Mouse (Mus musculus): ENCODE results near the gene Eif4b. TPM values are rescaled to one million over a fixed set of nuclear protein-coding genes. Genes with fewer than 3 reads are reported as not detected.

The Eif4b gene
- polyA plus RNA-seq (2012; ENCODE audit: insufficient read depth, insufficient read length, missing spikeins) = 47.9 and 93.9 TPM in 2 replicates

DNA sequence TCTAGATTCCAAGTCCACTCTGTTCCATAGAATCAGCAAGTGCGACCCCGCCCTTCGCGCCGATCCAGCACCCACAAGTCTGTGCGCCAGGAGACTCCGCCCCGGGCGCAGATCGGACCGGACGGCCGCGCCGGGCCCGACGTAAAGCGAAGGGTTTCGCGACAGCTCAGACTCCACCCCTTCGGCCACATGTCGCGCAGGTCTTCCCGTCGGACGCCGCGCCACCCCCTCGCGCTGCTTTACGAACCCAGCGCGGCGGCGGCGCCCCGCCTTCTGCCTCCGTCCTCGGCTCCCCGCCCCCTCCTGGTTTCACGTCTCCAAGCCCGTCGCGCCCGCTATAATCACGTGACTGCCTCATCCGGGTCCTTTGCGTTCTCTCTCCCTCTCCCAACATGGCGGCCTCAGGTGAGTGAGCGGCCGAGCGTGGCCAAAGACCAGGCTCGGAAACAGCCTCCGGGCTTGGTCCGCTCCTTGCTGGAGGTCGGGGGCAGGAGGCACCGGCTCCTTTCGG is at the start of gene Eif4b:
Gene Eif4b, plus strand, starts transcription at position 215 of the 511 bp plus-strand sequence.
- H3K4me3 ChIP-seq (ENCODE audit: insufficient read depth, low read depth, low read length) = peak within 1 kb of the TSS; percentile 86
- peak within 1 kb of the TSS; percentile 81 for H3K27ac ChIP-seq (replicated peaks; ENCODE audit: low read depth, low read length)
- peaks cover 7% of the 10 kb centered on the region; the same call in 1 of the 2 replicates for H3K4me1 ChIP-seq (ENCODE audit: control insufficient read depth, insufficient read depth, insufficient read length, low read length)

DNA sequence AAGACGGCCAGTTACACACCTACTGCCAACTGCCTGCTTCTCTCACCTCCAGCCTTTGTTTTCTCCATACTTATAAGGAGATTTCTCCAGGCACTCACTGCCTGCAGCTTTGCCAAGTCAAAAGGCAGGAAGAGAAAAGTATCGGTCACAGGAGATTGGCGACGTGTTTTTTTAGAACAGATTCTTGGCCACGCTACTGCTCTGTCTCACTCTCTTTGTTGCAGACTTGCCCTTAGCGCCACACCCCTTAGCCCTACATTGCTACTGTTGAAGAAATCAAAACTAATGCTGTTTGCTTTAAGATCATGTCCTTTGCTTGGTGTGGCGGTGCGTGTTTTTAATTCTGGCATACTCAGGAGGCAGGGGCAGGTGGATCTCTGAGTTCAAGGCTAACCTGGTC is 49.7 kb upstream of the Eif4b start:
- no peak overlapping the region for H3K27ac ChIP-seq (replicated peaks; ENCODE audit: low read depth, low read length)
- H3K4me3 ChIP-seq (ENCODE audit: insufficient read depth, low read depth, low read length) = no peak overlapping the region
- no peaks in the 10 kb centered on the region for H3K4me1 ChIP-seq (ENCODE audit: control insufficient read depth, insufficient read depth, insufficient read length, low read length)

DNA sequence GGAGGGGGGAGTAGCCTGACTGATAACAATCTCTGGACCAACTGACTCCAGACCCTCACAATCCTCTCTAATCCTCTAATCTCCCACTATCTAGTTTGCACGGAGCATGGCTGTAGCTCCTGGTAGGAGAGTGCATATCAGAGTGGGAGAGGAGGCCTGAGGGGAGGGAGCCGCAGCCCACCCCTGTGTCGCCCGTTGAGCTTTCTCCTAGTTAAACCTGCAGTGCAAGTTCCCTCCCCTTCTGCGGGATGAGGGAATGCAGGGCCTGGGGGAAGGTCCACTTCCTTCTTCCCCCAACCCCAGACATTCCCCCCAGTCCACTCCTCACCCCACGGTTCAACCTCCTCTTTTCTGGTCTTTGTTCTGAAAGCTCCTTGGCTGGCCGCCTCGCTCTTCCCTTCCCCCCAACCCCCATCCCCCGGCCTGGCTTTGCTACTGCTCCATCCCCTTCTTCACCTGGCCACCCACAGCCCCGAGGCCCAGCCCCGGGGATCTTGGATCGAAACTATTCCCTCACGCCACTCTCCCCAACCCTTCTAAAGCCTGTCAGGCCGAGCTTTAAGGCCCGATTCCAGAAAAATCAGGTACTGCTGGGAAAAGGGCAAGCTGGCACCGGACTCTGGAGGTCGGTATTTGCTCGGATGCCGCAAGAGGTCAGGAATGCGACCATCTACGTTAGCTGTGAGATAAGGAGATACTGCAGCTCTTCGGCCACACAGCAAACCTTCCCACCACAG is 48.3 kb upstream of the Eif4b start:
- Histone ChIP-seq H3K27ac (replicated peaks; ENCODE audit: low read depth, low read length) (no peak overlapping the region), H3K4me3 (ENCODE audit: insufficient read depth, low read depth, low read length) (peak overlapping the region; percentile 33), H3K4me1 (ENCODE audit: control insufficient read depth, insufficient read depth, insufficient read length, low read length) (no peaks in the 10 kb centered on the region)

DNA sequence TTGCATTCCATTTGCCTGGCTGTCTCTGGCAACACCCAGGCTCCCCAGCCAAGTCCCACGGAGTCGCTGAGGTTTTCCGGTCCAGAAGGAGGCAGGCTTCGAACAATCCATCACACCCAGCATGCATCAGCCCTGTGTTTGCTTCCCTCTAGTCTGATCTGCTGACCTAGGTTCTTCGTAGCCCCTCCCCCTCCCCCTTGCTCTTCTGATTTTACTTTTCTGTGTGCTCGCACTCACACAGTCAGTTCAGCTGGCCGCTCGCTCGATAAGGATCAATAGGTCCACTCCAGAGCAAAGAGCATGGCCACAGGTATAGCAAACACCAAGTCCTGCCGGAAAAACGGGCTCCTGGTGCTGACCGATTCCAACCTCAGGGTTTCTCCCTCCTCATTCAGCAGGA is 47.1 kb upstream of the Eif4b start:
- no peak overlapping the region for H3K27ac ChIP-seq (replicated peaks; ENCODE audit: low read depth, low read length)
- no peak overlapping the region for H3K4me3 ChIP-seq (ENCODE audit: insufficient read depth, low read depth, low read length)
- no peaks in the 10 kb centered on the region for H3K4me1 ChIP-seq (ENCODE audit: control insufficient read depth, insufficient read depth, insufficient read length, low read length)

DNA sequence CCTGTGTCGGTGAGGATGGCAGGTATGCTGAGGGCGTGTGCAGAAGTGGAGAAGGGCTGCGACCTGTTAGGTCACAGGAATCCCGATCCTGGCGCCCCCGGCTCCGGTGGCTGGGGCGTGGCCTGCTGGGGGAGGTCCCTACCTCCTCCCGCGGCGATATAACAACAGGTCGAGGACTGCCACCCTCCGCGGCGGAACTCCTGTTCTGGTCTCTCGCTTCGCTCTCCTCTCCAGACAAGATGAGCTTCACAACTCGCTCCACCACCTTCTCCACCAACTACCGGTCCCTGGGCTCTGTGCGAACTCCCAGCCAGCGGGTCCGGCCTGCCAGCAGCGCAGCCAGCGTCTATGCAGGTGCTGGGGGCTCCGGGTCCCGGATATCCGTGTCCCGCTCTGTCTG is 45.5 kb upstream of the Eif4b start, which contains the start of gene Krt18:
Gene Krt18, plus strand, starts transcription at position 141 of the 400 bp plus-strand sequence.
- Histone ChIP-seq H3K27ac (replicated peaks; ENCODE audit: low read depth, low read length) (no peak within 1 kb of the TSS), H3K4me1 (ENCODE audit: control insufficient read depth, insufficient read depth, insufficient read length, low read length) (no peaks in the 10 kb centered on the region), H3K4me3 (ENCODE audit: insufficient read depth, low read depth, low read length) (peak within 1 kb of the TSS; percentile 5; the same call in 1 of the 2 replicates)

- H3K4me3 ChIP-seq (ENCODE audit: insufficient read depth, low read depth, low read length) = no peak overlapping the region
- H3K4me1 ChIP-seq (ENCODE audit: control insufficient read depth, insufficient read depth, insufficient read length, low read length) = no peaks in the 10 kb centered on the region
- no peak overlapping the region for H3K27ac ChIP-seq (replicated peaks; ENCODE audit: low read depth, low read length)
These were observed 39.2 kb upstream of the Eif4b start for GRCm38 (mm10) chr15:102034121-102035053.

- Histone ChIP-seq H3K27ac (replicated peaks; ENCODE audit: low read depth, low read length) (no peak overlapping the region), H3K4me1 (ENCODE audit: control insufficient read depth, insufficient read depth, insufficient read length, low read length) (no peaks in the 10 kb centered on the region), H3K4me3 (ENCODE audit: insufficient read depth, low read depth, low read length) (no peak overlapping the region)
These were observed 33.3 kb upstream of the Eif4b start for GRCm38 (mm10) chr15:102040277-102040676.

GRCm38 (mm10) chr15:102041951-102042350 is 31.6 kb upstream of the Eif4b start:
- Histone ChIP-seq H3K27ac (replicated peaks; ENCODE audit: low read depth, low read length) (no peak overlapping the region), H3K4me3 (ENCODE audit: insufficient read depth, low read depth, low read length) (no peak overlapping the region), H3K4me1 (ENCODE audit: control insufficient read depth, insufficient read depth, insufficient read length, low read length) (no peaks in the 10 kb centered on the region)

DNA sequence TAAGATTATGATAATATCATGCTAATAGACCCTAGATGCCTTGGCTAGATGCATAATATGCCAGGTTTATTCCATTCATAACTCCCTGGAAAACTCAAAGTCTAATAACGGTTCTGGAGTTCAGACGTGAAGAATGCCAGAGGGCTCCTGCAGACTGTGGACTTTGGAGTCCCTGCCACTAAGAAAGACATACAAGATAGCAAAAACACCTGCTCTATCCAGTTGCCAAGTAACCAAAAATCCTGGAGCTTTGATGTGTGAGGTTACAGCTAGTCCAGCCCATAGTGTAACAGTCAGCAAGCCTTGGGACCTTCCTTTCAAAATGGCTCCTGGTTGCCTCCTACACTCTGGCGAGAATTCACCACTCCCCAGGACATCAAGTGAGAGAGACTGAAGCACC is 28.8 kb upstream of the Eif4b start:
- Histone ChIP-seq H3K4me1 (ENCODE audit: control insufficient read depth, insufficient read depth, insufficient read length, low read length) (no peaks in the 10 kb centered on the region), H3K4me3 (ENCODE audit: insufficient read depth, low read depth, low read length) (no peak overlapping the region), H3K27ac (replicated peaks; ENCODE audit: low read depth, low read length) (no peak overlapping the region)

DNA sequence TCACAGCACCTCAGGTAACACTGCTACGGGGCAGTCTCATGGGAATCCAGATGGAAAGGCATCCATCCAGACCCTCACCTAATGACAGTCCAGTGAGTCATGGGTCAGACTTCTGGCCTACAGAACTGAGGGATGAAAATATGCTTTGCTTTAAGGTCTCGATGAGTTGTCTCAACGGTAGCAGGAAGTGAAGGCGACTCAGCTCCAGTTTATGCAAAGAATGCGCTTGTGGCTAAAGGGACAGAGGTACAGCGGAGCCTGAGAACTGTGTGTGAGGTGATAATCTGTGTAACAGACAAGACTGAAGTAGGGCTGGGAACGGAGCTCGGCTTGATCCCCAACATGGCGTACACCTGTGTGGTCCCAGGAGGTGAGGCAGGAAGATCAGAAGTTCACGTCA is 27.9 kb upstream of the Eif4b start:
- Histone ChIP-seq H3K4me1 (ENCODE audit: control insufficient read depth, insufficient read depth, insufficient read length, low read length) (no peaks in the 10 kb centered on the region), H3K27ac (replicated peaks; ENCODE audit: low read depth, low read length) (no peak overlapping the region), H3K4me3 (ENCODE audit: insufficient read depth, low read depth, low read length) (no peak overlapping the region)

DNA sequence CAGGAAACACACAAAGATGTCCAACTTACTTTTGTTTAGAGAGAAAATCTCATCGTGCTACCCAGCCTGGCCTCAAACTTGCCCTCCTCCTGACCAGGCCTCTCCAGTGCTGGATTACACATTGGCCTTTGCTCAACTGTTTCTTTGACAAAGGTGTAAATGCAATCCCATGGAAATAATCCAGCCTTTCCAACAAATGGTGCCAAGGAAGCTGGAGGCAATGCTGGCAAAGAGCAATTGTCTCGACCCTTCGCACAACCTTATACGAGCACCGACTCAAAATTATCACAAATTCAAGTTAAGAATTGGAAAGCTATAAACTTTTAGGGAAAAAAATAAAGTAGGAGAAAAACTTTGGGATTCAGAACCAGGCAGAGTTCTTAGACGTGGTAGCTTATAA is 25.6 kb upstream of the Eif4b start:
- Histone ChIP-seq H3K27ac (replicated peaks; ENCODE audit: low read depth, low read length) (no peak overlapping the region), H3K4me3 (ENCODE audit: insufficient read depth, low read depth, low read length) (no peak overlapping the region), H3K4me1 (ENCODE audit: control insufficient read depth, insufficient read depth, insufficient read length, low read length) (no peaks in the 10 kb centered on the region)

DNA sequence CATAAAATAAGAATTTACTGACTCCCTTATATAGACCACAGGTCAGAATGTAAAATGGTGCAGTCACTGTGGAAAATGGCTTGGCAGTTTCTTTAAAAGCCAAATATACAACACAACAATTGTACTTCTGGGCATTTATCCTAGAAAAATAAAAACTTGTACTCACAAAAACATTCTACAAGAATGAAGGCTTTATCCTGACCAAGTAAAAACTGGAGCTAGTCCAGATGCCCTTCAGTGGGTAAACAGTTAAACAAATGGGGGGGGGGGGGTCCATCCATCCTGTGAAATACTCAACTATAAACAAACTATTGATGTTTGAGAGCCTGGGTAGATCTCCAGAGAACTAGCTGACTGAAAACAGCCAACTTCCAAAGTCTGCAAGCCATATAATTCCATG is 23.7 kb upstream of the Eif4b start:
- Histone ChIP-seq H3K4me1 (ENCODE audit: control insufficient read depth, insufficient read depth, insufficient read length, low read length) (no peaks in the 10 kb centered on the region), H3K4me3 (ENCODE audit: insufficient read depth, low read depth, low read length) (no peak overlapping the region)

GRCm38 (mm10) chr15:102051920-102052683 is 21.5 kb upstream of the Eif4b start:
- no peaks in the 10 kb centered on the region for H3K4me1 ChIP-seq (ENCODE audit: control insufficient read depth, insufficient read depth, insufficient read length, low read length)
- no peak overlapping the region for H3K4me3 ChIP-seq (ENCODE audit: insufficient read depth, low read depth, low read length)
- H3K27ac ChIP-seq (replicated peaks; ENCODE audit: low read depth, low read length) = no peak overlapping the region

More for the DNA sequence above, 23.7 kb upstream of the Eif4b start:
- no peak overlapping the region for H3K27ac ChIP-seq (replicated peaks; ENCODE audit: low read depth, low read length)

GRCm38 (mm10) chr15:102056495-102057174 is 16.9 kb upstream of the Eif4b start:
- Histone ChIP-seq H3K4me1 (ENCODE audit: control insufficient read depth, insufficient read depth, insufficient read length, low read length) (no peaks in the 10 kb centered on the region), H3K4me3 (ENCODE audit: insufficient read depth, low read depth, low read length) (no peak overlapping the region), H3K27ac (replicated peaks; ENCODE audit: low read depth, low read length) (no peak overlapping the region)

Measured in brown adipose tissue, adult 24 weeks (tissue).